Mouse (Mus musculus) liver, embryonic 14.5 days (tissue): ENCODE measurements at regions not wholly inside any gene's neighbourhood (a gene's known extent, or its start where the extent isn't known, plus 50 kb on each side); places are given as distances from the start of the nearest gene placed in this dataset.

Experiments
- ATAC-seq: fragments of 200-750 bp; cut with Nextera tagmentation; 2 replicates; pipeline ENCODE4 v1.8.0; 2017; ENCODE audit warnings: moderate number of reproducible peaks, mild to moderate bottlenecking, moderate library complexity; ENCODE audit not compliant: insufficient read depth
- DNase-seq, 3 experiments: peaks; one replicate each; pipeline ENCODE4 v3.0.0-alpha.2; 2012 to 2013; ENCODE audit warnings: low read depth in 3 of 3, low spot score in 3 of 3
- H3K27ac ChIP-seq: fragments of 300-500 bp; sonication (generic); 2 replicates; pipeline ENCODE4 v1.5.1; 2014; ENCODE audit warnings: moderate library complexity, mild to moderate bottlenecking, control low read depth, inconsistent platforms
- H3K27me3 ChIP-seq: fragments of 300-500 bp; sonication (generic); 2 replicates; pipeline ENCODE4 v1.6.1; 2014; ENCODE audit warnings: mild to moderate bottlenecking, low read length, moderate library complexity; ENCODE audit not compliant: control insufficient read depth, insufficient read depth
- H3K36me3 ChIP-seq: fragments of 300-500 bp; sonication (generic); replicated peaks from 2 replicates; pipeline ENCODE4 v1.6.1; 2014; ENCODE audit warnings: low read depth; ENCODE audit not compliant: control insufficient read depth, insufficient read depth
- H3K4me1 ChIP-seq, 2 experiments: fragments of 200-500 bp in 1 of 2; fragments of 300-500 bp in 1 of 2; sonication (generic) in 1 of 2; replicated peaks; 2 replicates each; pipeline ENCODE4 v1.6.1; 2012 to 2014; ENCODE audit warnings: antibody characterized with exemption in 1 of 2, inconsistent platforms in 1 of 2, low read length in 1 of 2; ENCODE audit not compliant: control insufficient read depth in 2 of 2, insufficient read depth in 2 of 2
- H3K4me2 ChIP-seq: fragments of 300-500 bp; sonication (generic); 2 replicates; pipeline ENCODE4 v1.6.1; 2014; ENCODE audit warnings: low read depth, mild to moderate bottlenecking, control low read depth, moderate library complexity
- H3K4me3 ChIP-seq, 2 experiments: fragments of 200-500 bp in 1 of 2; fragments of 300-500 bp in 1 of 2; sonication (generic) in 1 of 2; 2 replicates each; pipeline ENCODE4 v1.5.1; 2012 to 2014; ENCODE audit warnings: low read depth in 2 of 2, low read length in 2 of 2, mild to moderate bottlenecking in 2 of 2, control low read depth in 1 of 2, inconsistent platforms in 1 of 2, moderate library complexity in 1 of 2; ENCODE audit not compliant: insufficient read depth in 1 of 2
- H3K9ac ChIP-seq: fragments of 300-500 bp; sonication (generic); replicated peaks from 2 replicates; pipeline ENCODE4 v1.6.1; 2014; ENCODE audit warnings: mild to moderate bottlenecking, control low read depth, moderate library complexity
- H3K9me3 ChIP-seq: fragments of 300-500 bp; sonication (generic); 2 replicates; pipeline ENCODE4 v1.6.1; 2016; ENCODE audit warnings: low read length, mixed read lengths; ENCODE audit not compliant: control insufficient read depth
- CTCF ChIP-seq: IDR thresholded peaks from 2 replicates; pipeline ENCODE4 v1.5.1; 2016; ENCODE audit warnings: antibody characterized with exemption, low read depth, control low read depth
- EP300 ChIP-seq: IDR thresholded peaks from 2 replicates; pipeline ENCODE4 v1.6.1; 2016; ENCODE audit warnings: antibody characterized with exemption, low read depth
- WGBS: fragments of 180-500 bp; shearing (Covaris S2); extraction: QIAGEN DNeasy Blood & Tissue Kit; methylation state at CpG from one replicate; pipeline ENCODE4 v1.1.7; 2014; ENCODE audit not compliant: insufficient replicate concordance; 5-methylcytosine and 5-hydroxymethylcytosine counted together

GRCm38 (mm10) chr1:183514984-183515287 lies 96.9 kb downstream of the Hhipl2 start:
- H3K9ac ChIP-seq, result no peak overlapping the region
- no peak for ATAC-seq
- TF ChIP-seq EP300, result no peak
- no peak for TF ChIP-seq CTCF
- H3K4me1 ChIP-seq, result no peaks in the 10 kb centered on the region
- H3K27ac ChIP-seq, result no peak overlapping the region
- no peaks in the 10 kb centered on the region for H3K36me3 ChIP-seq
- no peak overlapping the region for H3K4me3 ChIP-seq
- H3K27me3 ChIP-seq, result no peaks in the 10 kb centered on the region
- H3K4me2 ChIP-seq, result no peak overlapping the region
- WGBS, result 35% methylated on average over 2 of the region's 2 CpGs
- H3K9me3 ChIP-seq, result no peaks in the 10 kb centered on the region
- DNase-seq, result no peak

GRCm38 (mm10) chr1:183516167-183516566 lies 98.2 kb downstream of the Hhipl2 start:
- no peaks in the 10 kb centered on the region for H3K9me3 ChIP-seq
- no peaks in the 10 kb centered on the region for H3K36me3 ChIP-seq
- no peak for TF ChIP-seq EP300
- TF ChIP-seq CTCF, result no peak
- 45% methylated on average over 4 of the region's 4 CpGs for WGBS
- H3K4me3 ChIP-seq, result no peak overlapping the region
- no peak overlapping the region for H3K27ac ChIP-seq
- H3K9ac ChIP-seq, result no peak overlapping the region
- no peaks in the 10 kb centered on the region for H3K4me1 ChIP-seq
- H3K27me3 ChIP-seq, result no peaks in the 10 kb centered on the region
- ATAC-seq (no peak), DNase-seq (no peak)
- no peak overlapping the region for H3K4me2 ChIP-seq

- Histone ChIP-seq H3K27me3 (no peaks in the 10 kb centered on the region), H3K4me3 (no peak overlapping the region), H3K4me2 (no peak overlapping the region), H3K27ac (no peak overlapping the region), H3K4me1 (no peaks in the 10 kb centered on the region), H3K9ac (no peak overlapping the region), H3K9me3 (no peaks in the 10 kb centered on the region), H3K36me3 (no peaks in the 10 kb centered on the region)
- WGBS, result 65% methylated on average over 4 of the region's 4 CpGs
- TF ChIP-seq EP300 (no peak), CTCF (no peak)
- DNase-seq (no peak), ATAC-seq (no peak)
These were observed 99.2 kb downstream of the Hhipl2 start for GRCm38 (mm10) chr1:183517236-183517635.

DNA sequence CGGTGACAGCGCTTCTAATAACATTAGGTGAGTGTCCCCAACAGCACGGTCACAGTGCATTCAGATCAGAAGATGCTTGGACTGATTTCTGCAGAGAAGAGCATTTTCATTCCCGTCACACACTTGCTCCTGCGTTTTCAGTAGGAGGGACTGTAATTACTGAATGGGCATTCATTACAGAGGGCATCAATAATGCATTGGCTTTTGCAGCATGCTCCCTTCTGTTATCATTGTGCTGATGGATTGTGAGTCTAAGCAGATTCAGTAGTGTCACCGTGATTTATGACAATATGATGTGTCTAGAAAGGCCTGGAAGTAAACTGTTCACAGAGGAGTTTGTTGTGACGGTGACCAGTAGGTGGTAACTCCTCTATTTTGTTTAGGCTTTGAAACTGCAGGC lies 103.6 kb downstream of the Hhipl2 start:
- ATAC-seq (no peak), DNase-seq (no peak)
- WGBS, result 63% methylated on average over 7 of the region's 7 CpGs
- Histone ChIP-seq H3K4me1 (no peaks in the 10 kb centered on the region), H3K27me3 (no peaks in the 10 kb centered on the region), H3K4me2 (no peak overlapping the region), H3K9ac (no peak overlapping the region), H3K9me3 (no peaks in the 10 kb centered on the region), H3K4me3 (no peak overlapping the region), H3K27ac (no peak overlapping the region), H3K36me3 (no peaks in the 10 kb centered on the region)
- TF ChIP-seq CTCF (no peak), EP300 (no peak)

- Histone ChIP-seq H3K4me2 (no peak overlapping the region), H3K4me1 (no peaks in the 10 kb centered on the region), H3K4me3 (no peak overlapping the region), H3K36me3 (no peaks in the 10 kb centered on the region), H3K9me3 (no peaks in the 10 kb centered on the region), H3K9ac (no peak overlapping the region), H3K27me3 (no peaks in the 10 kb centered on the region), H3K27ac (no peak overlapping the region)
- DNase-seq, result no peak
- ATAC-seq, result no peak
- WGBS, result 71% methylated on average over 11 of the region's 11 CpGs
- TF ChIP-seq EP300, result no peak
- no peak for TF ChIP-seq CTCF
These were observed 115.4 kb downstream of the Hhipl2 start for GRCm38 (mm10) chr1:183533386-183533785.
